Mouse (Mus musculus) MEL (cell line): ENCODE data around the gene Thsd7b. TPM values are rescaled to one million over a fixed set of nuclear protein-coding genes. Genes with fewer than 3 reads are reported as not detected.

ENCODE experiments used
- DNase-seq: peaks from one replicate; pipeline ENCODE4 v3.0.0; 2011; ENCODE audit warnings: low read depth, low spot score
- H3K27ac ChIP-seq: 2 replicates; pipeline ENCODE4 v1.5.1; 2012; ENCODE audit warnings: low read depth, mild to moderate bottlenecking, control low read depth, low read length, moderate library complexity; ENCODE audit not compliant: control insufficient read depth
- H3K27me3 ChIP-seq, 2 experiments: fragments of 150-350 bp in 1 of 2; sonication (generic) in 1 of 2; 2 replicates each; pipeline ENCODE4 v1.6.1; 2012; ENCODE audit warnings: low read length in 2 of 2, mild to moderate bottlenecking in 2 of 2, improper control_type of control experiment in 1 of 2, moderate library complexity in 1 of 2; ENCODE audit not compliant: insufficient read depth in 2 of 2, control insufficient read depth in 1 of 2
- H3K36me3 ChIP-seq, 2 experiments: 2 replicates each; pipeline ENCODE4 v1.6.1; 2012 to 2014; ENCODE audit warnings: low read length in 2 of 2, improper control_type of control experiment in 1 of 2, inconsistent platforms in 1 of 2, mild to moderate bottlenecking in 1 of 2; ENCODE audit not compliant: insufficient read depth in 2 of 2, control insufficient read depth in 1 of 2
- H3K4me1 ChIP-seq, 2 experiments: fragments of 150-350 bp in 1 of 2; sonication (generic) in 1 of 2; 2 replicates each; pipeline ENCODE4 v1.6.1; 2012; ENCODE audit warnings: low read length in 2 of 2, improper control_type of control experiment in 1 of 2, mild to moderate bottlenecking in 1 of 2; ENCODE audit not compliant: insufficient read depth in 2 of 2, control insufficient read depth in 1 of 2
- H3K4me3 ChIP-seq, 2 experiments: fragments of 150-350 bp in 1 of 2; sonication (generic) in 1 of 2; 2 replicates each; pipeline ENCODE4 v1.5.1; 2012; ENCODE audit warnings: low read depth in 2 of 2, low read length in 2 of 2, mild to moderate bottlenecking in 2 of 2, moderate library complexity in 2 of 2, control low read depth in 1 of 2, improper control_type of control experiment in 1 of 2; ENCODE audit not compliant: control insufficient read depth in 1 of 2, insufficient read depth in 1 of 2
- H3K79me2 ChIP-seq: 2 replicates; pipeline ENCODE4 v1.6.1; 2012; ENCODE audit warnings: mild to moderate bottlenecking, low read length, moderate library complexity; ENCODE audit not compliant: control insufficient read depth, poor library complexity, insufficient read depth
- H3K9ac ChIP-seq: 2 replicates; pipeline ENCODE4 v1.6.1; 2012; ENCODE audit warnings: low read depth, mild to moderate bottlenecking, control low read depth, low read length, moderate library complexity; ENCODE audit not compliant: control insufficient read depth, poor library complexity, severe bottlenecking
- H3K9me3 ChIP-seq: fragments of 150-350 bp; sonication (generic); replicated peaks from 2 replicates; pipeline ENCODE4 v1.6.1; 2012; ENCODE audit warnings: mild to moderate bottlenecking, low read length, improper control_type of control experiment, moderate library complexity; ENCODE audit not compliant: insufficient read depth
- CHD1 ChIP-seq: IDR thresholded peaks from 2 replicates; pipeline ENCODE4 v1.6.1; 2012; ENCODE audit warnings: low read depth, mild to moderate bottlenecking, inconsistent platforms, low read length, improper control_type of control experiment
- E2F4 ChIP-seq: IDR thresholded peaks from 2 replicates; pipeline ENCODE4 v1.6.1; 2011; ENCODE audit warnings: low read depth, low read length, improper control_type of control experiment, borderline replicate concordance
- ELF1 ChIP-seq: IDR thresholded peaks from 2 replicates; pipeline ENCODE4 v1.6.1; 2014; ENCODE audit warnings: low read depth, mild to moderate bottlenecking, inconsistent platforms, low read length, improper control_type of control experiment, moderate library complexity
- EP300 ChIP-seq, 2 experiments: IDR thresholded peaks; 2 replicates each; pipeline ENCODE4 v1.6.1; 2011; ENCODE audit warnings: improper control_type of control experiment in 2 of 2, low read length in 2 of 2, low read depth in 1 of 2, mild to moderate bottlenecking in 1 of 2
- GABPA ChIP-seq: IDR thresholded peaks from 2 replicates; pipeline ENCODE4 v1.6.1; 2012; ENCODE audit warnings: low read depth, mild to moderate bottlenecking, inconsistent platforms, low read length, improper control_type of control experiment, moderate library complexity
- GATA1 ChIP-seq: IDR thresholded peaks from 2 replicates; pipeline ENCODE4 v1.6.1; 2011; ENCODE audit warnings: low read depth, low read length, improper control_type of control experiment
- JUND ChIP-seq: IDR thresholded peaks from 2 replicates; pipeline ENCODE4 v1.6.1; 2011; ENCODE audit warnings: low read depth, mild to moderate bottlenecking, improper control_type of control experiment, low read length
- KAT2A ChIP-seq: conservative IDR thresholded peaks from 2 replicates; pipeline ENCODE4 v1.6.1; 2012; ENCODE audit warnings: low read depth, low read length, improper control_type of control experiment, inconsistent platforms
- MAFK ChIP-seq: IDR thresholded peaks from 2 replicates; pipeline ENCODE4 v1.6.1; 2011; ENCODE audit warnings: low read depth, mild to moderate bottlenecking, low read length, improper control_type of control experiment, borderline replicate concordance
- MAX ChIP-seq: IDR thresholded peaks from 2 replicates; pipeline ENCODE4 v1.6.1; 2011; ENCODE audit warnings: low read length, improper control_type of control experiment
- MAZ ChIP-seq: IDR thresholded peaks from 2 replicates; pipeline ENCODE4 v1.6.1; 2012; ENCODE audit warnings: low read depth, mild to moderate bottlenecking, inconsistent platforms, low read length, improper control_type of control experiment
- MEF2A ChIP-seq: IDR thresholded peaks from 2 replicates; pipeline ENCODE4 v1.6.1; 2014; ENCODE audit warnings: low read depth, mild to moderate bottlenecking, inconsistent platforms, low read length, improper control_type of control experiment; ENCODE audit not compliant: poor library complexity, insufficient replicate concordance, severe bottlenecking; ENCODE audit errors: extremely low read depth
- NRF1 ChIP-seq: IDR thresholded peaks from 2 replicates; pipeline ENCODE4 v1.6.1; 2014; ENCODE audit warnings: low read depth, mild to moderate bottlenecking, inconsistent platforms, low read length, improper control_type of control experiment, moderate library complexity; ENCODE audit not compliant: poor library complexity, insufficient read depth, severe bottlenecking
- POLR2A ChIP-seq, 2 experiments: IDR thresholded peaks; 2 replicates each; pipeline ENCODE4 v1.6.1; 2011 to 2012; ENCODE audit warnings: low read length in 2 of 2, mild to moderate bottlenecking in 2 of 2, control low read depth in 1 of 2, improper control_type of control experiment in 1 of 2, low read depth in 1 of 2, moderate library complexity in 1 of 2; ENCODE audit not compliant: control insufficient read depth in 1 of 2, insufficient read depth in 1 of 2, poor library complexity in 1 of 2
- RCOR1 ChIP-seq: IDR thresholded peaks from 2 replicates; pipeline ENCODE4 v1.6.1; 2012; ENCODE audit warnings: low read depth, mild to moderate bottlenecking, inconsistent platforms, low read length, improper control_type of control experiment
- SIN3A ChIP-seq: IDR thresholded peaks from 2 replicates; pipeline ENCODE4 v1.6.1; 2012; ENCODE audit warnings: low read length, improper control_type of control experiment, inconsistent platforms
- TBP ChIP-seq: IDR thresholded peaks from 2 replicates; pipeline ENCODE4 v1.8.0; 2011; ENCODE audit warnings: low read depth, low read length, improper control_type of control experiment
- USF2 ChIP-seq, 2 experiments: IDR thresholded peaks; 2 replicates each; pipeline ENCODE4 v1.6.1; 2011 to 2012; ENCODE audit warnings: improper control_type of control experiment in 2 of 2, low read length in 2 of 2, borderline replicate concordance in 1 of 2, inconsistent platforms in 1 of 2, low read depth in 1 of 2, mild to moderate bottlenecking in 1 of 2; ENCODE audit not compliant: insufficient read depth in 1 of 2
- ZC3H11A ChIP-seq: IDR thresholded peaks from 2 replicates; pipeline ENCODE4 v1.6.1; 2012; ENCODE audit warnings: low read depth, mild to moderate bottlenecking, inconsistent platforms, low read length, improper control_type of control experiment
- polyA plus RNA-seq, 2 experiments: library from polyadenylated mRNA; stranded (reverse) in 1 of 2; unstranded in 1 of 2; fragments of >175 nt in 1 of 2; fragments of >200 nt in 1 of 2; gene quantifications; 2 replicates each; pipeline versions ENCODE4 v1.2.1 to v1.2.4; 2012; ENCODE audit warnings: low replicate concordance in 2 of 2, low read depth in 1 of 2; ENCODE audit not compliant: insufficient read length in 2 of 2, insufficient read depth in 1 of 2, missing spikeins in 1 of 2
- total RNA-seq: library from RNA; depleted of rRNA; stranded (reverse); fragments of 300-350 nt; gene quantifications from 2 replicates; pipeline ENCODE4 v1.2.3, GENCODE M21; 2012

Gene Thsd7b
- total and polyA plus RNA-seq, 3 experiments, result not detected

GRCm38 (mm10) chr1:129365590-129365989 lies 92.5 kb downstream of the Thsd7b start:
- Histone ChIP-seq H3K9ac (no peak overlapping the region), H3K4me3 (no peak overlapping the region), H3K36me3 (no peaks in the 10 kb centered on the region), H3K4me1 (no peaks in the 10 kb centered on the region), H3K27me3 (no peaks in the 10 kb centered on the region), H3K9me3 (no peaks in the 10 kb centered on the region), H3K27ac (no peak overlapping the region), H3K79me2 (no peaks in the 10 kb centered on the region)
- no peak for DNase-seq
- TF ChIP-seq MAX, result no peak
- no peak for TF ChIP-seq NRF1
- no peak for TF ChIP-seq MAZ
- TF ChIP-seq USF2 (IDR thresholded peaks at IDR 0.05; ENCODE audit: borderline replicate concordance in 1 of 2, insufficient read depth in 1 of 2, low read depth in 1 of 2, low read length in 2 of 2), result no peak
- no peak for TF ChIP-seq RCOR1
- no peak for TF ChIP-seq KAT2A
- no peak for TF ChIP-seq GATA1
- no peak for TF ChIP-seq ZC3H11A
- no peak for TF ChIP-seq TBP
- TF ChIP-seq SIN3A, result no peak
- TF ChIP-seq JUND, result no peak
- TF ChIP-seq MEF2A, result no peak
- TF ChIP-seq E2F4, result no peak
- no peak for TF ChIP-seq CHD1
- TF ChIP-seq ELF1, result no peak
- no peak for TF ChIP-seq EP300 (IDR thresholded peaks at IDR 0.05; ENCODE audit: low read depth in 1 of 2, low read length in 2 of 2)
- TF ChIP-seq MAFK, result no peak
- no peak for TF ChIP-seq GABPA

- H3K4me3 ChIP-seq, result no peak overlapping the region
- TF ChIP-seq POLR2A (IDR thresholded peaks at IDR 0.05; ENCODE audit: control insufficient read depth in 1 of 2, insufficient read depth in 1 of 2, low read depth in 1 of 2, low read length in 2 of 2, poor library complexity in 1 of 2), result no peak
- TF ChIP-seq, all 39 proteins: peak for 0
- no peaks in the 10 kb centered on the region for H3K79me2 ChIP-seq
- DNase-seq, result no peak
- H3K27me3 ChIP-seq, result no peaks in the 10 kb centered on the region
- H3K9me3 ChIP-seq, result no peaks in the 10 kb centered on the region
- no peaks in the 10 kb centered on the region for H3K4me1 ChIP-seq
- H3K36me3 ChIP-seq, result no peaks in the 10 kb centered on the region
- H3K27ac ChIP-seq, result no peak overlapping the region
- H3K9ac ChIP-seq, result no peak overlapping the region
Measured at GRCm38 (mm10) chr1:129386479-129386878, 113.4 kb downstream of the Thsd7b start.
